Mouse (Mus musculus): ENCODE results near the gene Ephb1.
A peak's percentile ranks its signal among the peaks of the same experiment; 100 is the strongest.

The Ephb1 gene

GRCm38 (mm10) chr9:101897851-101898250, 456.6 kb downstream of the Ephb1 start:
- DNase-seq: no peak

- DNase-seq: peak; percentile 74 to 80
Observed at GRCm38 (mm10) chr9:101883295-101883694, 471.2 kb downstream of the Ephb1 start.

DNA sequence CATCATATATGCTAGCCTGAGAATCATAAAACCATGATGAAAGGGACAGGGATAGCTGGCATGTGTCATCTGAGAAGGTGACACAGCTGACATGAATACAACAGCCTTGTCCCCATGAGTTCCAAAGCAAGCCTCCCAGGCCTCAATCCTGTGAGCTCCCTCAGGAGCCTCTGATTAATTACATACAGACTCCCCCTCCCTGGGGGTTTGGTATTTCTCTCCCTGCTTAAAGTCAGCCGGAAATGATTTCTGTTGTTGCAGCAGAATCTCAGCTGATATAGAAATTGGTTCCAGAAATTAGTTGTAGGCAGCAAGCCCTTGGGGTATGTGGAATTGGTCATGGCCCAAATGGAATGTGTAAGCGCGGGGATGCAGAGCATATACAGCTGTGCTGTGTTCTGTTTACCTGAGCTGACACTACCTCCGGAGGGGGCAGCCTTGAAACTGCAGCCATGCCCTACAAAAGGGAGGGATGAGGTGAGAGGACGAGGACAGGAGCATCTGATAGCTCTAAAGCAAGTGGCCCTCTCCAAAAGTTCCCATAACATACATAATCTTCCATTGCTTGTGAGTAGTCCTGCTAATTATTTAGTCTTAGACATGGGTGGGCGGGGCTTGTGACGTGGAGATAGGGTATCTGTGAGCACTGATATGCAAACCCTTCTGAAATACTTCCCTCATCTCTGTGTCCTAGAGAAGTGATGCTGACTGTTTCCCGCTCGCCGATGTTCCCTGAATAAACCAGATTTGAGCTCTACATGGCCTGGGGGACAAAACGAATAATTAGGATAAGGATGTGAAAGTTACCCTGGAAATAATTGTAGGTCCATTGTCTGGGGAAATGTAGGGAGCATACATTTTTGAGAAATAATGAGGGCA, 477.1 kb downstream of the Ephb1 start:
- DNase-seq: no peak

- DNase-seq: no peak
Observed at GRCm38 (mm10) chr9:101875306-101875705, 479.2 kb downstream of the Ephb1 start.
